Mouse (Mus musculus): ENCODE data around the gene Nmnat1. TPM values are rescaled to one million over a fixed set of nuclear protein-coding genes. Genes with fewer than 3 reads are reported as not detected.
"Not testable (repeated sequence)": the region's sequence is repeated elsewhere in the genome, so short reads cannot be mapped to it uniquely, and the experiment has no call there.

Gene Nmnat1
- polyA plus RNA-seq, 1 experiment from 2014 or later = 14.2 TPM

DNA sequence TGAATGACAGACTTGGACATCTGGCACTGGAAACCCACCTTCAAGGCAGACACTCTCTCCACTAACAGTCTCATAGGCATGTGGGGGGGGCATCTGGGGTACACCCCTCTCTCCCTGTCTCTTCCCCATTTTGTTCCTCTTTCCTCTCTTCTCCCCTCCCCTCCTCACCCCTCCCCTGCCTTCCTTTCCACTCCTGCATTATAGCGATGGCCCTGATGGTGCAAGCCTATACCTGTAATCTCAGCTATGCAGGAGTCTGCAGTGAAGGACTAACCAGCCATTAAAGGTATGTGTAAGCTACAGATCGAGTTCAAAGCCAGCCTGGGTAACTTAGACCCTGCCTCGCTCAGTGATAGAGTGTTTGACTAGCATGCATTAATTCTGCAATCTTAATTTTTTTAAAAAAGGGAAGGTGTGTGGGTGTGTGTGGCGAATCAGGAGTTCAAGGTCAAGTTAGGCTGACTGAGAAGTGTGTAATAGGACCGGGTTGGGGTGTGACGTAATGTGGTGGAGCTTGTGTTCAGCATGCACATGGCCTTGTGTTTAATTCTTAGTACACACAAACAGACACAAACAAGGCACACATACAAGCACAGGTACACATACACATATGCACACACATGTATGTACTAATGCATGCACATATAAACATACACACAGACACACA, 22.6 kb downstream of the Nmnat1 start:
- Histone ChIP-seq H3K4me3 (ENCODE audit: low read length) (no peak overlapping the region), H3K27me3 (ENCODE audit: insufficient read depth, low read length) (no peaks in the 10 kb centered on the region), H3K4me2 (replicated peaks; ENCODE audit: low read depth, low read length) (no peak overlapping the region), H3K36me3 (ENCODE audit: insufficient read depth, low read length) (no peaks in the 10 kb centered on the region), H3K9me3 (ENCODE audit: low read length) (no peaks in the 10 kb centered on the region), H3K4me1 (ENCODE audit: insufficient read depth, low read length) (no peaks in the 10 kb centered on the region), H3K9ac (replicated peaks; ENCODE audit: low read length) (no peak overlapping the region), H3K27ac (ENCODE audit: low read length) (no peak overlapping the region)
- no peak for ATAC-seq (ENCODE audit: low FRiP score, low TSS enrichment)
- 82% methylated on average over 6 of the region's 6 CpGs for WGBS

DNA sequence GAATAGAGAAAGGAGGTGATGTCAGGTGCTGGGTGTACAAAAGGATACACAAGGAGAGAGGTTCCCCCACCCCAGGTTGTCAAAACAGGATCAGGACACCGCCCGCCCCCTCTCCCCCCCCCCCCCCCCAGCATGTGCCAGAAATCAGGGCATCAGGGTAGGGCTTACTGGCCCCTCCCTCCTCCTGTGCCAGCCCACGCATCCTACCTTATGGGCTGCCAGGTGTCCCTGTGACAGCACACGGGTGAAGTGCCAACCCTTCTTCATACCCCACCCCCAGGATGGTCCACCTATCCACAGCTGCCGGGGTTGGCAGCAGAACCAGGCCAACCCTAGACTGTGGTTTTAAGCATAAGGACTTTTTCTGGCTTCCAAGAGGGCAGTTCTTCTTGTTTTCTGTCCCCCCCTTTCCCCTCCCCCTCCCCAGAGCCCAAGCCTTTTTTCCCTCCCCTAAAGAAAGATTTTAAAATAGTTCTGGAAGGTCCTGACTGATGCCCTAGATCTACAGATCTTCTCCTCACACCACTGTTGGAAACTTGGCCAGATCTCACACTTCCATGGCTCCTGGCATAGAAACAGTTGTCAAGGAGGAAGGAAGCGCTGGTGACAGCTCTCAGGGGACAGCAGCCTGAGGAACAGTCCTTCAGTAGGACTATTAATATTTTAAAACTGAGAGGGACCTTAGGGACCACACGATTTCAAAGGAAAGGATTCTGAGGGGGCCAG, 23.3 kb downstream of the Nmnat1 start:
- no peaks in the 10 kb centered on the region for H3K27me3 ChIP-seq (ENCODE audit: insufficient read depth, low read length)
- WGBS = 58% methylated on average over 6 of the region's 7 CpGs
- no peak overlapping the region for H3K4me2 ChIP-seq (replicated peaks; ENCODE audit: low read depth, low read length)
- no peaks in the 10 kb centered on the region for H3K36me3 ChIP-seq (ENCODE audit: insufficient read depth, low read length)
- no peaks in the 10 kb centered on the region for H3K4me1 ChIP-seq (ENCODE audit: insufficient read depth, low read length)
- H3K27ac ChIP-seq (ENCODE audit: low read length) = no peak overlapping the region
- H3K4me3 ChIP-seq (ENCODE audit: low read length) = no peak overlapping the region
- H3K9me3 ChIP-seq (ENCODE audit: low read length) = no peaks in the 10 kb centered on the region
- ATAC-seq (ENCODE audit: low FRiP score, low TSS enrichment) = no peak
- no peak overlapping the region for H3K9ac ChIP-seq (replicated peaks; ENCODE audit: low read length)

DNA sequence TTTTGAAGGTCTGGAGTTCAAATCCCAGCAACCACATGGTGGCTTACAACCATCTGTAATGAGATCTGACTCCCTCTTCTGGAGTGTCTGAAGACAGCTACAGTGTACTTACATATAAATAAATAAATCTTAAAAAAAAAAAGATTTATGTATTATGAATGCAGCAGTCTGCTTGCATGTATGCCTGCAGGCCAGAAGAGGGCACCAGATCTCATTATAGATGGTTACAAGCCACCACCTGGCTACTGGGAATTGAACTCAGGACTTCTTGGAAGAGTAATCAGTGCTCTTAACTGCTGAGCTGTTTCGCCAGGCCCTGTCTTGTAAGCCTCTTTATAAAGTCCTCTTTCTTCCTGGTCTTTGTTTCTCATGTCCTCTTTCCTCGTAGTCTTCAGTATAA, 24.5 kb downstream of the Nmnat1 start:
- H3K4me1 ChIP-seq (ENCODE audit: insufficient read depth, low read length); H3K4me2 ChIP-seq (replicated peaks; ENCODE audit: low read depth, low read length); H3K27me3 ChIP-seq (ENCODE audit: insufficient read depth, low read length); H3K4me3 ChIP-seq (ENCODE audit: low read length); H3K9ac ChIP-seq (replicated peaks; ENCODE audit: low read length); H3K36me3 ChIP-seq (ENCODE audit: insufficient read depth, low read length); H3K27ac ChIP-seq (ENCODE audit: low read length); H3K9me3 ChIP-seq (ENCODE audit: low read length); ATAC-seq (ENCODE audit: low FRiP score, low TSS enrichment): not testable (repeated sequence)
- 93% methylated on average over 2 of the region's 2 CpGs for WGBS

DNA sequence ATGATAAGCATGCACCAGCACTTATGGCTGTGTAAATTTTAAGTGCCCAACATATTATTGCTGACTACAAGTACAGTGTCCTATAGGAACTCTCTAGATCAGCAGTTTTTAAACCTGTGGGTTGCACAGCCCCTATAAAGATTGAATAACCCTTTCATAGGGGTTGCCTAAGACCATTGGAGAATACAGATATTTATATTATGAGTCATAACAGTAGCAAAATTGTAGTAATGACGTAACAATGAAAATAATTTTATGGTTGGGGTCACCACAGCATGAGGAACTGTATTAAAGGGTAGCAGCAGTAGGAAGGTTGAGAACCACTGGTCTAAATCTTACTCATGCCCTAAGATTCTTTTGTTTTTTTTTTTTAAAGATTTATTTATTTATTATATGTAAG, 25.6 kb downstream of the Nmnat1 start:
- H3K36me3 ChIP-seq (ENCODE audit: insufficient read depth, low read length) = no peaks in the 10 kb centered on the region
- 80% methylated on average over 1 of the region's 1 CpGs for WGBS
- H3K4me2 ChIP-seq (replicated peaks; ENCODE audit: low read depth, low read length) = no peak overlapping the region
- H3K4me3 ChIP-seq (ENCODE audit: low read length) = no peak overlapping the region
- no peak overlapping the region for H3K9ac ChIP-seq (replicated peaks; ENCODE audit: low read length)
- H3K27me3 ChIP-seq (ENCODE audit: insufficient read depth, low read length) = no peaks in the 10 kb centered on the region
- H3K27ac ChIP-seq (ENCODE audit: low read length) = no peak overlapping the region
- no peaks in the 10 kb centered on the region for H3K9me3 ChIP-seq (ENCODE audit: low read length)
- ATAC-seq (ENCODE audit: low FRiP score, low TSS enrichment) = no peak
- no peaks in the 10 kb centered on the region for H3K4me1 ChIP-seq (ENCODE audit: insufficient read depth, low read length)

DNA sequence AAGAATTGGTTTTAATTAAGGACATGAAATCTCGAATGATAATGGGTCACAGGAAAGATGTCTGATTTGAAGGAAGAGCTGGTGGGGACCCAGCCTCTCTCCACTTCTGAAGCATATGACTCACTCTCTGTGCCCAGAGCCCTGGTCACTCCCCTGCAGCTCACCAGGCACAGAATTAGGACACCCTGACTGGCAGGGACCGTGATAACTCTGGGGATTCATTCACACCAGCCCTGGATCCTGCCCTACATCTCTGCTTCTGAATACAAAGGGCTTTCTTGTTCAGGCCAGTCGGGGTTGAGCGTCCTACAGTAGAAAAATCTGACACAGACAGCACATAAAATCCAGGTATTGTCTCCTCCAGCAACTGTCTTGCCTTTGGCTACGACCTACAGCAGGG, 26.5 kb downstream of the Nmnat1 start:
- Histone ChIP-seq H3K4me3 (ENCODE audit: low read length) (no peak overlapping the region), H3K27ac (ENCODE audit: low read length) (no peak overlapping the region), H3K9me3 (ENCODE audit: low read length) (no peaks in the 10 kb centered on the region), H3K27me3 (ENCODE audit: insufficient read depth, low read length) (no peaks in the 10 kb centered on the region), H3K4me2 (replicated peaks; ENCODE audit: low read depth, low read length) (no peak overlapping the region), H3K36me3 (ENCODE audit: insufficient read depth, low read length) (no peaks in the 10 kb centered on the region), H3K4me1 (ENCODE audit: insufficient read depth, low read length) (no peaks in the 10 kb centered on the region), H3K9ac (replicated peaks; ENCODE audit: low read length) (no peak overlapping the region)
- ATAC-seq (ENCODE audit: low FRiP score, low TSS enrichment) = no peak
- WGBS = 73% methylated on average over 5 of the region's 5 CpGs

DNA sequence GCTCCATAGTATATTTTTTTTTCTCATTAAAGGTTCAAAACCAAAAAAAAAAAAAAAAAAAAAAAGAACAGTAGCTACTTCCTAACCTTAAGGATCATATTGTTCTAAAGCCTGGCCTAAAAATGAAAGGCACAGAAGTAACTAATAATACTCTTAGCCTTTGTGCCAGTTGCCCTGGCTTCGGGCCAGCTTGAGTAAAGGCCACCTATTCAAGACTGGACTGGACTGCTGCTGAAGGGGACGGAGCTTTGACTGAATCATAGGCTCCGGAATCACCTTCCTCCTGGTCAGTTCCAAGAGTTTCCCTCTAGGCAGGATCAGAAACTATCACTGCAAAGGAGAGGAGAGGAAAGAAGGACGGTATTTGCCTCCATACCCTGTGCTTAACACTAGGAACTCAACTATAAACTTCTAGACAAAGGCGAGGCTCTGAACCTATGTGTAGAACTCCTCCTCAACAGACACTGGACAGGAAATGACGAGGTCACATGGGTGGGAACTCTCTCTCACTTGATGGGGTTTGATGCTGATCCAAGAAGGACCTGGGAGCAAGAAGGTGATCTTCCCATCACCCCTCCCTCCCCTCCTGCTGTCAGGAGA, 27.1 kb downstream of the Nmnat1 start:
- WGBS = 81% methylated on average over 6 of the region's 6 CpGs

DNA sequence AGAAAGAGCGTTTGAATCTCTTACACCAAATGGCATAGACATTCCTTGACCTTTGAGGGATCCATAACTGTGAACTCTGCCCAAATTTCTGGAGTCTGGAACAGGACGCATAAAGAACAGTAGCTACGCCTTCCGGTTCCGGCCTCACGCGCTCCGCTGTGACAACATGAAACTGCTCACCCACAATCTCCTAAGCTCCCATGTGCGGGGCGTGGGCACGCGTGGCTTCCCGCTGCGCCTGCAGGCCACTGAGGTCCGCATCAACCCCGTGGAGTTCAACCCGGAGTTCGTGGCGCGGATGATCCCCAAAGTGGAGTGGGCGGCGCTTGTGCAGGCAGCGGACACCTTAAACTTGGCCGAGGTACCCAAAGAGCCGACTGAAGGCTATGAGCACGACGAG, 27.8 kb downstream of the Nmnat1 start:
- not testable (repeated sequence) for H3K4me2 ChIP-seq (replicated peaks; ENCODE audit: low read depth, low read length); ATAC-seq (ENCODE audit: low FRiP score, low TSS enrichment); H3K27me3 ChIP-seq (ENCODE audit: insufficient read depth, low read length); H3K4me1 ChIP-seq (ENCODE audit: insufficient read depth, low read length); H3K36me3 ChIP-seq (ENCODE audit: insufficient read depth, low read length); H3K4me3 ChIP-seq (ENCODE audit: low read length); H3K9ac ChIP-seq (replicated peaks; ENCODE audit: low read length); H3K27ac ChIP-seq (ENCODE audit: low read length); H3K9me3 ChIP-seq (ENCODE audit: low read length)
- WGBS = 91% methylated on average over 24 of the region's 27 CpGs

More for the DNA sequence above, 27.1 kb downstream of the Nmnat1 start:
- no peak overlapping the region for H3K4me3 ChIP-seq (ENCODE audit: low read length)
- no peaks in the 10 kb centered on the region for H3K27me3 ChIP-seq (ENCODE audit: insufficient read depth, low read length)
- no peak overlapping the region for H3K4me2 ChIP-seq (replicated peaks; ENCODE audit: low read depth, low read length)
- H3K9ac ChIP-seq (replicated peaks; ENCODE audit: low read length) = no peak overlapping the region
- no peaks in the 10 kb centered on the region for H3K9me3 ChIP-seq (ENCODE audit: low read length)
- ATAC-seq (ENCODE audit: low FRiP score, low TSS enrichment) = no peak
- no peaks in the 10 kb centered on the region for H3K4me1 ChIP-seq (ENCODE audit: insufficient read depth, low read length)
- no peak overlapping the region for H3K27ac ChIP-seq (ENCODE audit: low read length)
- H3K36me3 ChIP-seq (ENCODE audit: insufficient read depth, low read length) = no peaks in the 10 kb centered on the region

DNA sequence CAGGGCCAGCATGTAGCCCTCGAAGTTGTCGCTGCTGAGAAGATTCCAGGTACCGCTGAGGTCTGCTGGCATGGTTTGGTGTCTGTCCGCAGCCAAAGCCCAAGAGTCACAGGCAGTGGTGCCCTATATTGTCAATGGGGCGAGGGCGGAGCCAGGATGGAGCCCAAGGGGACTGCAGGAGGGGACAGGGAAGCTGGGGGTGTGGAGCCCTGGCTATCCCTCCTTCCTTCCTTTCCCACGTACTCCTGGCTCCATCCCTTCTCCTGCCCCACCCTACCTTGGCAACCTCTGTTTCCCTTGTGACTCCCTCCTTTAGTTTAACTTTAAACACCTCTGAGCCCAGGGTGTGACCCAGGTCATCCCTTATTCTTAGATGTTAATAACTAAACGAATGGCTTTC, 30.1 kb downstream of the Nmnat1 start, which contains the start of gene Rbp7:
Rbp7 (minus strand) TSS at position 100 of the 400 bp plus-strand sequence.
- WGBS = 60% methylated on average over 8 of the region's 8 CpGs
- no peak; the same call in 1 of the 2 replicates for ATAC-seq (ENCODE audit: low FRiP score, low TSS enrichment)

DNA sequence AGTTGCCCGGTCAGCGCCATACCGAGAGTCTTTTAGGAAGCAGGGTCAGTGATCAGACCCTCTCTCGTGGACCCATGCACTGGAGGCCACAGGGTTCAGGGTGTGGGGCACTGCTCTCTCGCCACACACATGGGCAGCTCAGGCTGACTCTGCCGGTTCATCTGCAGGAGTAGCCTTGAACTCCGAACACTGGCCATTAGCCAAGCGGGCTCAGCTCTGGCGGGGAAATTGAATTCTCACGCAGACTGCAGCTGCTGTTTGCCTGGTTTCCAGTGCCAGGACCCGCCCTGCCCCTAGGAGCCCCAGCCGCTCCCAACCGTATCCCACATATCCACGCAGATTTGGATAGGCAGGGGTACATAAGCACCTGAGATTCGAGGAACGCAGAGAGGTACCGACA, 30.7 kb downstream of the Nmnat1 start:
- 82% methylated on average over 17 of the region's 17 CpGs for WGBS
- H3K4me3 ChIP-seq (ENCODE audit: low read length) = no peak overlapping the region
- ATAC-seq (ENCODE audit: low FRiP score, low TSS enrichment) = no peak
- no peaks in the 10 kb centered on the region for H3K27me3 ChIP-seq (ENCODE audit: insufficient read depth, low read length)
- H3K9me3 ChIP-seq (ENCODE audit: low read length) = no peaks in the 10 kb centered on the region
- H3K36me3 ChIP-seq (ENCODE audit: insufficient read depth, low read length) = no peaks in the 10 kb centered on the region
- H3K27ac ChIP-seq (ENCODE audit: low read length) = no peak overlapping the region
- no peaks in the 10 kb centered on the region for H3K4me1 ChIP-seq (ENCODE audit: insufficient read depth, low read length)
- H3K4me2 ChIP-seq (replicated peaks; ENCODE audit: low read depth, low read length) = no peak overlapping the region
- no peak overlapping the region for H3K9ac ChIP-seq (replicated peaks; ENCODE audit: low read length)

More for the DNA sequence above, 30.1 kb downstream of the Nmnat1 start, which contains the start of gene Rbp7:
- Histone ChIP-seq H3K9me3 (ENCODE audit: low read length) (no peaks in the 10 kb centered on the region), H3K9ac (replicated peaks; ENCODE audit: low read length) (no peak within 1 kb of the TSS), H3K4me2 (replicated peaks; ENCODE audit: low read depth, low read length) (no peak within 1 kb of the TSS), H3K27me3 (ENCODE audit: insufficient read depth, low read length) (no peaks in the 10 kb centered on the region), H3K4me3 (ENCODE audit: low read length) (no peak within 1 kb of the TSS), H3K36me3 (ENCODE audit: insufficient read depth, low read length) (no peaks in the 10 kb centered on the region), H3K27ac (ENCODE audit: low read length) (no peak within 1 kb of the TSS), H3K4me1 (ENCODE audit: insufficient read depth, low read length) (no peaks in the 10 kb centered on the region)

DNA sequence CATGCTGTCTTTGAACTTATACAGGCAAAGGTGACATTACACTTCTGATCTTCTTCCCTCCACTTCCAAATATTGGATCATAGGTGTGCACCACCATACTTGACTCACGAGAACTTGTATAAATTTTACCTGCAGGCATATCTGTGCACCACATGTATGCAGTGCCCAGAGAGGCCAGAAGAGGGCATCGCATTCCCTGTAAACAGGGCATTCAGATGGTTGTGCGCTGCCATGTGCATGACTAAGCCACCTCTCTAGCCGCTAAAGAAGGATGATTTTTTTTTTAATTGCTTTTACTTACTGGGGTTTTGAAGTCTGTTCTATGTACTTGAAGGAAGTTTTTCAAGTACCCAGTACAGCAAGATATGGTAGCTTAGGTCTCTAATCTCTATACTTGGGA, 31.3 kb downstream of the Nmnat1 start:
- no peaks in the 10 kb centered on the region for H3K27me3 ChIP-seq (ENCODE audit: insufficient read depth, low read length)
- no peaks in the 10 kb centered on the region for H3K36me3 ChIP-seq (ENCODE audit: insufficient read depth, low read length)
- no peak overlapping the region for H3K4me3 ChIP-seq (ENCODE audit: low read length)
- WGBS = 87% methylated on average over 4 of the region's 4 CpGs
- H3K4me2 ChIP-seq (replicated peaks; ENCODE audit: low read depth, low read length) = no peak overlapping the region
- H3K27ac ChIP-seq (ENCODE audit: low read length) = no peak overlapping the region
- no peak for ATAC-seq (ENCODE audit: low FRiP score, low TSS enrichment)
- no peak overlapping the region for H3K9ac ChIP-seq (replicated peaks; ENCODE audit: low read length)
- H3K9me3 ChIP-seq (ENCODE audit: low read length) = no peaks in the 10 kb centered on the region
- no peaks in the 10 kb centered on the region for H3K4me1 ChIP-seq (ENCODE audit: insufficient read depth, low read length)

Measured in kidney, embryonic 16.5 days (tissue).